Mouse (Mus musculus): ENCODE data around the gene Hykk. TPM values are rescaled to one million over a fixed set of nuclear protein-coding genes. Genes with fewer than 3 reads are reported as not detected.

Gene Hykk
- polyA plus RNA-seq, 1 experiment from 2014 or later = 1.9 TPM

DNA sequence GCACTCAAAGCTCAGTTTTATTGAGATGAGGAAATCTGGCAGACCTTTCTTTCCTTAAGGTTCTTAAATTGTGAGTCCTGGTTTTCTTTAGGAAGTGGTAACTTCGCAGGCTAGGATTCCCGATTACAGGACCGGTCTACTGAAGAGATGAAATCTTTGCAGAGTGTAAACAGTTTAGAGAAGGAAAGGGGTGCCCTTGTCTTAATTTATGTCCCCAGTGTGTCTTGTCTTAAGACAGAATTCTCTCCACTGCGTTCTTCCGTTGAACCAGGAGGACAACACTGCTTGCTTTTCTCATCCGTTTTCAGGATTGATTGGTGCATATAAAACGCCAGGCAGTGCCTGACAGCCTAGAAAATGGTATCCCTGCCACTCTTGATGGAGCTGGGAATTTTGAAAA lies 65.3 kb downstream of the Hykk start:
- Histone ChIP-seq H3K4me2 (peak overlapping the region; percentile 88), H3K27ac (no peak overlapping the region), H3K4me3 (peak overlapping the region; percentile 65; the same call in 1 of the 2 replicates), H3K36me3 (ENCODE audit: poor library complexity, severe bottlenecking) (no peaks in the 10 kb centered on the region), H3K4me1 (peaks cover 12% of the 10 kb centered on the region), H3K9ac (peak overlapping the region; percentile 68; the same call in 1 of the 2 replicates), H3K27me3 (peaks cover 51% of the 10 kb centered on the region), H3K9me3 (replicated peaks) (no peaks in the 10 kb centered on the region)
- 9% methylated on average over 7 of the region's 7 CpGs for WGBS
- no peak for ATAC-seq

GRCm38 (mm10) chr9:54990362-54990761 lies 73.3 kb downstream of the Hykk start:
- H3K27me3 ChIP-seq = no peaks in the 10 kb centered on the region
- WGBS = 85% methylated on average over 3 of the region's 3 CpGs
- H3K27ac ChIP-seq = no peak overlapping the region
- no peak for ATAC-seq
- no peaks in the 10 kb centered on the region for H3K4me1 ChIP-seq
- no peaks in the 10 kb centered on the region for H3K36me3 ChIP-seq (ENCODE audit: poor library complexity, severe bottlenecking)
- no peaks in the 10 kb centered on the region for H3K9me3 ChIP-seq (replicated peaks)
- no peak overlapping the region for H3K4me3 ChIP-seq
- H3K9ac ChIP-seq = no peak overlapping the region
- no peak overlapping the region for H3K4me2 ChIP-seq

DNA sequence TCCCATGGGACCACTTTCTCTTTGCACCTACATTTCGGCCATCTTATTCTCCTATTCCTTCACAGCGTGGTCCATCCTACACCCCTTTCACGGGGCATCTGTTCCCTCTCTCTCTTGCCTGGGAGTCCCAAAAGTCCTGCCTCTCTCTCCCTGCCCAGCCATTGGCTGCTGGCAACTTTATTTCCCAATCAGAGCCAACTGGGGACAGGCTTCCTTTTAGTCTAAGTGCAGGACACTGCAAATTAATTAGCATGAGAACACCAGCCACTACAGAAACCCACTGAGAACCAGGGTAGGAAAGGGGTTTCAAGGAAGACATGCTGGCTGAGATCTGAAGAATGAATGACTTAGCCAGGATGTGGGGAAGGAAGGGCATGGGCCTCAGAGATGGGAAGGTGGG lies 77.3 kb downstream of the Hykk start:
- WGBS = 48% methylated on average over 3 of the region's 3 CpGs
- no peak for ATAC-seq
- H3K9me3 ChIP-seq (replicated peaks) = no peaks in the 10 kb centered on the region

GRCm38 (mm10) chr9:54995645-54996044 lies 78.6 kb downstream of the Hykk start:
- Histone ChIP-seq H3K4me1 (no peaks in the 10 kb centered on the region), H3K27ac (no peak overlapping the region), H3K4me2 (no peak overlapping the region), H3K4me3 (no peak overlapping the region), H3K27me3 (no peaks in the 10 kb centered on the region), H3K36me3 (ENCODE audit: poor library complexity, severe bottlenecking) (no peaks in the 10 kb centered on the region), H3K9ac (no peak overlapping the region), H3K9me3 (replicated peaks) (no peaks in the 10 kb centered on the region)
- WGBS = 90% methylated on average over 3 of the region's 3 CpGs
- no peak for ATAC-seq

More for the DNA sequence above, 77.3 kb downstream of the Hykk start:
- H3K9ac ChIP-seq = no peak overlapping the region
- no peaks in the 10 kb centered on the region for H3K4me1 ChIP-seq
- H3K27ac ChIP-seq = no peak overlapping the region
- H3K36me3 ChIP-seq (ENCODE audit: poor library complexity, severe bottlenecking) = no peaks in the 10 kb centered on the region
- H3K4me2 ChIP-seq = no peak overlapping the region
- H3K27me3 ChIP-seq = no peaks in the 10 kb centered on the region
- no peak overlapping the region for H3K4me3 ChIP-seq

Other genes with a start within 250 kb of the Hykk start
- 3.0 and 3.6 TPM in 2 replicates for gene Dnaja4, start 218.4 kb upstream of the Hykk start, polyA plus RNA-seq (2015; fragmentation: Nextera tagmentation; extraction: Ambion mirVana)
- gene Wdr61, start 182.8 kb upstream of the Hykk start, polyA plus RNA-seq (2015; fragmentation: Nextera tagmentation; extraction: Ambion mirVana) = 149 and 151 TPM in 2 replicates
- gene Crabp1, start 152.5 kb upstream of the Hykk start, polyA plus RNA-seq (2015; fragmentation: Nextera tagmentation; extraction: Ambion mirVana) = 34.3 and 44.4 TPM in 2 replicates
- 46.2 and 51.2 TPM in 2 replicates for gene Ireb2, start 53.5 kb upstream of the Hykk start, polyA plus RNA-seq (2015; fragmentation: Nextera tagmentation; extraction: Ambion mirVana)
- 314 and 317 TPM in 2 replicates for gene Psma4, start 33.5 kb downstream of the Hykk start, polyA plus RNA-seq (2015; fragmentation: Nextera tagmentation; extraction: Ambion mirVana)
- 1.1 and 1.2 TPM in 2 replicates for gene AY074887, start 33.7 kb downstream of the Hykk start, polyA plus RNA-seq (2015; fragmentation: Nextera tagmentation; extraction: Ambion mirVana)
- gene Chrna5, start 63.6 kb downstream of the Hykk start, polyA plus RNA-seq (2015; fragmentation: Nextera tagmentation; extraction: Ambion mirVana) = 0.31 and 0.74 TPM in 2 replicates
- 4.5 and 5.6 TPM in 2 replicates for gene Chrna3, start 109.3 kb downstream of the Hykk start, polyA plus RNA-seq (2015; fragmentation: Nextera tagmentation; extraction: Ambion mirVana)
- 0.35 and 0.62 TPM in 2 replicates for gene Chrnb4, start 131.5 kb downstream of the Hykk start, polyA plus RNA-seq (2015; fragmentation: Nextera tagmentation; extraction: Ambion mirVana)
- 25.7 and 32.0 TPM in 2 replicates for gene Ube2q2, start 231.6 kb downstream of the Hykk start, polyA plus RNA-seq (2015; fragmentation: Nextera tagmentation; extraction: Ambion mirVana)